Mouse (Mus musculus): ENCODE data around the gene Tmod1.

- TF ChIP-seq CTCF (IDR thresholded peaks at IDR 0.05; ENCODE audit: extremely low read depth, insufficient read depth, low read length) (no peak), POLR2A (IDR thresholded peaks at IDR 0.05; ENCODE audit: extremely low read depth, insufficient read depth, low read length) (no peak)
Measured at GRCm38 (mm10) chr4:46015605-46016004, 23.1 kb upstream of the Tmod1 start.
